Mouse (Mus musculus) kidney, embryonic 15.5 days (tissue): ENCODE data around the gene Cfl2. TPM values are rescaled to one million over a fixed set of nuclear protein-coding genes. Genes with fewer than 3 reads are reported as not detected.
"Not testable (repeated sequence)": the region's sequence is repeated elsewhere in the genome, so short reads cannot be mapped to it uniquely, and the experiment has no call there.

ENCODE experiments used
- ATAC-seq: fragments of 200-750 bp; cut with Nextera tagmentation; replicated peaks from 2 replicates; pipeline ENCODE4 v1.8.0; 2017; ENCODE audit warnings: moderate TSS enrichment; ENCODE audit not compliant: low FRiP score
- H3K27ac ChIP-seq: fragments of 300-500 bp; sonication (generic); 2 replicates; pipeline ENCODE4 v1.5.1; 2015; ENCODE audit warnings: mild to moderate bottlenecking, inconsistent platforms
- H3K27me3 ChIP-seq: fragments of 300-500 bp; sonication (generic); 2 replicates; pipeline ENCODE4 v1.6.1; 2015; ENCODE audit warnings: inconsistent platforms
- H3K36me3 ChIP-seq: fragments of 300-500 bp; sonication (generic); 2 replicates; pipeline ENCODE4 v1.6.1; 2015; ENCODE audit warnings: inconsistent platforms
- H3K4me1 ChIP-seq: fragments of 300-500 bp; sonication (generic); 2 replicates; pipeline ENCODE4 v1.6.1; 2015; ENCODE audit warnings: inconsistent platforms
- H3K4me2 ChIP-seq: fragments of 300-500 bp; sonication (generic); 2 replicates; pipeline ENCODE4 v1.6.1; 2015; ENCODE audit warnings: moderate library complexity, mild to moderate bottlenecking, inconsistent platforms
- H3K4me3 ChIP-seq: fragments of 300-500 bp; sonication (generic); replicated peaks from 2 replicates; pipeline ENCODE4 v1.5.1; 2015; ENCODE audit warnings: mild to moderate bottlenecking, inconsistent platforms
- H3K9ac ChIP-seq: fragments of 300-500 bp; sonication (generic); 2 replicates; pipeline ENCODE4 v1.6.1; 2015; ENCODE audit warnings: mild to moderate bottlenecking, inconsistent platforms
- H3K9me3 ChIP-seq: fragments of 300-500 bp; sonication (generic); replicated peaks from 2 replicates; pipeline ENCODE4 v1.6.1; 2016; ENCODE audit warnings: inconsistent platforms
- WGBS: fragments of 180-500 bp; shearing (Covaris S2); methylation state at CpG from one replicate; pipeline ENCODE4 v1.1.7; 2015; ENCODE audit warnings: mixed read lengths; 5-methylcytosine and 5-hydroxymethylcytosine counted together
- polyA plus RNA-seq: library from polyadenylated mRNA; unstranded; fragments of >200 nt; fragmentation: Nextera tagmentation; extraction: Ambion mirVana; gene quantifications from 2 replicates; pipeline ENCODE4 v1.2.1, GENCODE M21; 2015

The Cfl2 gene
- polyA plus RNA-seq, 1 experiment from 2014 or later, result 192 TPM

- H3K36me3 ChIP-seq, result peaks cover 12% of the 10 kb centered on the region
- WGBS, result 69% methylated on average over 2 of the region's 2 CpGs
- no peaks in the 10 kb centered on the region for H3K27me3 ChIP-seq
- H3K4me2 ChIP-seq, result no peak overlapping the region
- H3K4me1 ChIP-seq, result no peaks in the 10 kb centered on the region
- H3K4me3 ChIP-seq, result no peak overlapping the region
- no peak overlapping the region for H3K9ac ChIP-seq
- ATAC-seq, result no peak
- no peaks in the 10 kb centered on the region for H3K9me3 ChIP-seq
- H3K27ac ChIP-seq, result no peak overlapping the region
Observed at GRCm38 (mm10) chr12:54850551-54850950, 12.1 kb downstream of the Cfl2 start.

- H3K4me3 ChIP-seq, result no peak overlapping the region
- H3K4me1 ChIP-seq, result no peaks in the 10 kb centered on the region
- no peak overlapping the region for H3K27ac ChIP-seq
- H3K9me3 ChIP-seq, result no peaks in the 10 kb centered on the region
- ATAC-seq, result no peak
- no peaks in the 10 kb centered on the region for H3K36me3 ChIP-seq
- no peak overlapping the region for H3K9ac ChIP-seq
- H3K4me2 ChIP-seq, result no peak overlapping the region
- no peaks in the 10 kb centered on the region for H3K27me3 ChIP-seq
Observed at GRCm38 (mm10) chr12:54844415-54844814, 18.3 kb downstream of the Cfl2 start.

DNA sequence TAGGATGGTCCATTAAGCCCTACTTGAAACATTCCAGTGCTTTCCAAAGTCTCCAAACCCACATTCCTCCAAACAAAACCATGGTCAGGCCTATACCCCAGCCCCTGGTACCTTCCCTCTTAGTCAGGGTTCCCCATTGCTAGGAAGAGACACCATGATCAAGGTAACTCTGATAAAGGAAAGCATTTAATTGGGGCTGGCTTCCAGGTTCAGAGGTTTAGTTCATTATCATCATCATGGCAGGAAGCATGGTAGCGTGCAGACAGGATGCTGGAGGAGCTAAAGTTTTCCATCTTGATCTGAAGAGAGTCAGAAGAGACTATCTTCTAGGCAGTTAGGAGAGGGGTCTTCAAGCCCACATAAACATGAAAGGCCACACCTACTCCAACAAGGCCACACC lies 21.1 kb downstream of the Cfl2 start:
- no peak overlapping the region for H3K4me2 ChIP-seq
- H3K9ac ChIP-seq, result no peak overlapping the region
- H3K4me3 ChIP-seq, result no peak overlapping the region
- no peaks in the 10 kb centered on the region for H3K36me3 ChIP-seq
- no peak overlapping the region for H3K27ac ChIP-seq
- H3K4me1 ChIP-seq, result no peaks in the 10 kb centered on the region
- 91% methylated on average over 1 of the region's 1 CpGs for WGBS
- no peak for ATAC-seq
- H3K27me3 ChIP-seq, result no peaks in the 10 kb centered on the region
- no peaks in the 10 kb centered on the region for H3K9me3 ChIP-seq

DNA sequence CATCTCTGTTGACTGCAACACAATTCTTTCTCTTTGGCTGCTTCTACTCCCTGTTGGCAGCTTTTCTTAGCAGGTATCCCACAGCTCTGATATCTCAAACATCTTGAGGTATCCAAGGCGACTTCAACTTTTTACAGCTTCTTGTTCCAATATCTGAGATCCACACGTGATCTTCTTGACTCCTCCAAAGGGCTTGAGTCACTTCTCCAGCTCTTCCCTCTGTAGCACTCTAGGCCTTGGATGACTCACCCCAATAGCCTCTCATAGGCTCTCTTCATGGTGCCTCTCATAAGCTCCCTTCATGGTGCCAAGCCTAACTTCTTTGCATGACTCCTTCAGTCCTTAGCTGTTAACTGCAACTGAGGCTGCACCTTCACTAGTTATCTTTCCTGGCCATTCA lies 22.9 kb downstream of the Cfl2 start:
- Histone ChIP-seq H3K4me1 (peaks cover 10% of the 10 kb centered on the region), H3K27me3 (no peaks in the 10 kb centered on the region), H3K36me3 (no peaks in the 10 kb centered on the region), H3K4me3 (no peak overlapping the region), H3K27ac (no peak overlapping the region), H3K9ac (no peak overlapping the region), H3K4me2 (no peak overlapping the region), H3K9me3 (no peaks in the 10 kb centered on the region)
- ATAC-seq, result no peak
- 88% methylated on average over 2 of the region's 2 CpGs for WGBS

- no peak for ATAC-seq
Observed at GRCm38 (mm10) chr12:54838931-54839330, 23.7 kb downstream of the Cfl2 start.

DNA sequence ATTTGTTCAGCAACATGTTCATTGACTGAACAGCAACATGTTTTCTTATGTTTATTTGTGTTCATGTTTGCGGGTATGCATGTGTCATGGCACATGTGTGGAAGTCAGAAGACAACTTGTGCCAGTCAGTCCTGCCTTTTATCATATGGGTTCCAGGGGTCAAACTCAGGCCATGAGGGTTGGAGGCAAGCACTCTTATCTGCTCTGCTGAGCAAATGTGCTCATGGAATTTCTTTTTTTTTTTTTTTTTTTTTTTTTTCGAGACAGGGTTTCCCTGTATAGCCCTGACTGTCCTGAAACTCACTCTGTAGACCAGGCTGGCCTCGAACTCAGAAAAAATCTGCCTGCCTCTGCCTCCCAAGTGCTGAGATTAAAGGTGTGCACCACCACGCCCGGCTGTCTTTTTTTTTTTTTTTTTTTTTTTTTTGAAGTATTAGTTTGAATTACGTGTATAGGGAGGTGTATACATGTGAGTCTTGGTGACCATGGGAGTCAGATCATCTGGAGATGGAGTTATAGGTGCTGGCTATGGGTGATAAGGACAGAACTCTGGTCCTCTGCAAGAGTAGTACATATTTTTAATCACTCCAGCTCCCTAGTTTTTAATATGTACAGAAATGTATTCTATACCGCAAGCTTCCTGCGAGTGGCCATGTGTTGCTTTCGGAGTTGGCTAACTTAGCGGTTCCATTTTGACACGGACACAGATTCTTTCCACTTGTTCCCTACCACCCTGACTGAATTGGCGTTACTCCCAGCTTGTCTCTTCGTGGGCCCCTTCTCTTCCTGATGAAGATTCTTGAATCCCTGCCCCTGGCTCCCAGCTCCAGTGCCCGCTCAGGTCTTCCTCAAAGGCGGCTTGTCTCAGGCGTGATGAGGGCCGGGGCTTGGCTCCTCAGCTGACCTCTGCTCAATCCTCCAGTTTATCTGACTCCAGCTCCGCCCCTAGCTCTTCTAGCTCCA lies 26.8 kb downstream of the Cfl2 start:
- Histone ChIP-seq H3K27me3 (no peaks in the 10 kb centered on the region), H3K36me3 (no peaks in the 10 kb centered on the region), H3K9ac (no peak overlapping the region), H3K4me1 (peaks cover 12% of the 10 kb centered on the region), H3K4me3 (no peak overlapping the region), H3K27ac (peak overlapping the region; percentile 78; the same call in 1 of the 2 replicates), H3K4me2 (no peak overlapping the region), H3K9me3 (no peaks in the 10 kb centered on the region)
- WGBS, result 79% methylated on average over 18 of the region's 18 CpGs
- ATAC-seq, result no peak

More at GRCm38 (mm10) chr12:54838931-54839330, 23.7 kb downstream of the Cfl2 start:
- Histone ChIP-seq H3K4me2 (no peak overlapping the region), H3K9me3 (no peaks in the 10 kb centered on the region), H3K27ac (no peak overlapping the region), H3K4me1 (peaks cover 12% of the 10 kb centered on the region), H3K27me3 (no peaks in the 10 kb centered on the region), H3K4me3 (no peak overlapping the region), H3K9ac (no peak overlapping the region), H3K36me3 (no peaks in the 10 kb centered on the region)

GRCm38 (mm10) chr12:54834925-54835447 lies 27.7 kb downstream of the Cfl2 start:
- Histone ChIP-seq H3K27ac (peak overlapping the region; percentile 78), H3K9ac (0 out of 2 replicates have a peak overlapping the region, but pooled peaks have one; percentile 0), H3K27me3 (no peaks in the 10 kb centered on the region), H3K4me3 (peak overlapping the region; percentile 36), H3K4me2 (peak overlapping the region; percentile 52), H3K4me1 (peaks cover 12% of the 10 kb centered on the region), H3K36me3 (no peaks in the 10 kb centered on the region), H3K9me3 (no peaks in the 10 kb centered on the region)
- ATAC-seq, result peak; percentile 90
- 6% methylated on average over 11 of the region's 11 CpGs for WGBS

DNA sequence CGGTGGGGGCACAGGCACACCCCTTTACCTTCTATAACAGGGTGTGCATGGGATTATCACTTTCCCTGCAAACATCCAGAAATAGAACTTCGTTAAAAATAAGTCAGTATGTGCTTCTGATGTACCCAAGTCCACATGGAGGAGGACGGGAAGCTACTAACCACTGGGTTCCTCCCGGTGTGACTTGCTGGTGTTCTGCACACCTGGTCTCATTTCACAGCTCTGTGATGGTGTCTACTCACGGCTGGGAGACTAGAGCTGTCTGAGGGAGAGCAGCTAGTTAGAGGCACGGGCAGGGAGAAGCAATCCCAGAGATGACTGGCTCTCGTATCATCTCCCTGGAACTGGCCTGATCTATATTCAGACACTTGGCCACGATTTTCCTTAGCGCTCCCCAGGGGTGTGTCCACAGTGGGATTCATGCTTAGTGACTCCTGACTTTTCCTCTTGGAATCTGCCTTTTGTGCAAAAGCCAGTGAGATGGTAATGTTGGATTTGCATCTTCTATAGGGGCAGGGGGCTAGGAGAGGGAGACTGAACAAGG lies 28.7 kb downstream of the Cfl2 start:
- Histone ChIP-seq H3K27me3 (no peaks in the 10 kb centered on the region), H3K36me3 (no peaks in the 10 kb centered on the region), H3K9me3 (no peaks in the 10 kb centered on the region), H3K4me1 (peaks cover 12% of the 10 kb centered on the region), H3K27ac (no peak overlapping the region), H3K9ac (no peak overlapping the region), H3K4me2 (no peak overlapping the region), H3K4me3 (no peak overlapping the region)
- no peak for ATAC-seq
- 69% methylated on average over 9 of the region's 9 CpGs for WGBS

- H3K9me3 ChIP-seq, H3K4me3 ChIP-seq, H3K27me3 ChIP-seq, H3K4me2 ChIP-seq, H3K9ac ChIP-seq, H3K27ac ChIP-seq, H3K36me3 ChIP-seq, ATAC-seq: not testable (repeated sequence)
- WGBS, result 80% methylated on average over 1 of the region's 1 CpGs
- peaks cover 12% of the 10 kb centered on the region for H3K4me1 ChIP-seq
Observed at GRCm38 (mm10) chr12:54831927-54832326, 30.8 kb downstream of the Cfl2 start.

DNA sequence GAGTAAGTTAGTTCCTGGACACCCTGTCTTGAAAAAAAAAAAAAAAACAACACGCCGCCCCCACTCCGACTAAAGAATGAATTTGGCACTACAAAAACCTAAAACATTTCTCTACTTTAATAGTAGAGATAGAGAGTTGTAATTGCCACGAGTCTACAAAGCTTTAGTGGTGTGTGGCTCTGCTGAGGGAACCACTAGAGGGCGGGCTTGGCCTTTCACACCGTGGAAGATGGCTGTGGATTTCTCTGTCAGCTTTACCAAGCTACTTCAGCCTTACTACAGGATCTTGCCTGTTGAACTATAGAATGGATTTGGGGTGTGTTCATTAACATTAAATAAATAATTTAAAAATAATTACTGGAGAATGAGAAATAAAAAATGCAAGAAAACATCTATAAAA lies 32.1 kb downstream of the Cfl2 start:
- H3K9ac ChIP-seq, result no peak overlapping the region
- 14% methylated on average over 6 of the region's 6 CpGs for WGBS
- ATAC-seq, result peak; percentile 66
- no peak overlapping the region for H3K27ac ChIP-seq
- H3K4me2 ChIP-seq, result no peak overlapping the region
- H3K27me3 ChIP-seq, result no peaks in the 10 kb centered on the region
- peaks cover 9% of the 10 kb centered on the region for H3K4me1 ChIP-seq
- no peaks in the 10 kb centered on the region for H3K36me3 ChIP-seq
- H3K9me3 ChIP-seq, result no peaks in the 10 kb centered on the region
- no peak overlapping the region for H3K4me3 ChIP-seq

- Histone ChIP-seq H3K4me3 (no peak overlapping the region), H3K9me3 (no peaks in the 10 kb centered on the region), H3K4me2 (no peak overlapping the region), H3K4me1 (peaks cover 3% of the 10 kb centered on the region; the same call in 1 of the 2 replicates), H3K27ac (no peak overlapping the region), H3K9ac (no peak overlapping the region), H3K36me3 (no peaks in the 10 kb centered on the region), H3K27me3 (no peaks in the 10 kb centered on the region)
- ATAC-seq, result no peak
- 52% methylated on average over 5 of the region's 5 CpGs for WGBS
Observed at GRCm38 (mm10) chr12:54829876-54830275, 32.8 kb downstream of the Cfl2 start.

DNA sequence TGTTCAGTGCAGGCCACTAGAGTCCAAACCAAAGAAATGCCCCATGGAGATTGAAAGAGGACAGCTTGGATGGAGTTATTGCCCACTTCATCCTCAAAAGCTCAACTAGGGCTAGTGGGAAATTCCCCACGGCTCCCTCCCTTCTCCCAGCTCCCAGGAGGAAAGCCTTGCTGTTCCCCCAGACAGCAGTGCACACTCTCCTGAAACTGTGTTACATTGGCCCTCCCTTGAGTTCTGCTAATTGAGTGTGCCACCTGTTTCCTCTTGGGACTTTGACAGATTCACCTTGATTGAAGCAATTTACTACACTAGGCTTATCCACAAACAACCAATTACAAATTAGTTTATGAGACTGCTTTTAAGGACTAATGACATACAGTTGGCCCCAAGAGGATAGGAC lies 34.6 kb downstream of the Cfl2 start:
- no peak for ATAC-seq
- Histone ChIP-seq H3K4me3 (no peak overlapping the region), H3K36me3 (no peaks in the 10 kb centered on the region), H3K9me3 (no peaks in the 10 kb centered on the region), H3K9ac (no peak overlapping the region), H3K4me2 (no peak overlapping the region), H3K27me3 (no peaks in the 10 kb centered on the region), H3K4me1 (0 out of 2 replicates have a peak, but pooled peaks cover 3% of the 10 kb centered on the region), H3K27ac (no peak overlapping the region)
- 67% methylated on average over 1 of the region's 1 CpGs for WGBS
